Mouse (Mus musculus) ovary, postnatal 36 days (tissue): Measurements from ENCODE around the gene Pibf1.

ENCODE experiments used
- DNase-seq: peaks from one replicate; pipeline ENCODE4 v3.0.0; 2022; ENCODE audit warnings: low spot score, mixed read lengths

Gene Pibf1

DNA sequence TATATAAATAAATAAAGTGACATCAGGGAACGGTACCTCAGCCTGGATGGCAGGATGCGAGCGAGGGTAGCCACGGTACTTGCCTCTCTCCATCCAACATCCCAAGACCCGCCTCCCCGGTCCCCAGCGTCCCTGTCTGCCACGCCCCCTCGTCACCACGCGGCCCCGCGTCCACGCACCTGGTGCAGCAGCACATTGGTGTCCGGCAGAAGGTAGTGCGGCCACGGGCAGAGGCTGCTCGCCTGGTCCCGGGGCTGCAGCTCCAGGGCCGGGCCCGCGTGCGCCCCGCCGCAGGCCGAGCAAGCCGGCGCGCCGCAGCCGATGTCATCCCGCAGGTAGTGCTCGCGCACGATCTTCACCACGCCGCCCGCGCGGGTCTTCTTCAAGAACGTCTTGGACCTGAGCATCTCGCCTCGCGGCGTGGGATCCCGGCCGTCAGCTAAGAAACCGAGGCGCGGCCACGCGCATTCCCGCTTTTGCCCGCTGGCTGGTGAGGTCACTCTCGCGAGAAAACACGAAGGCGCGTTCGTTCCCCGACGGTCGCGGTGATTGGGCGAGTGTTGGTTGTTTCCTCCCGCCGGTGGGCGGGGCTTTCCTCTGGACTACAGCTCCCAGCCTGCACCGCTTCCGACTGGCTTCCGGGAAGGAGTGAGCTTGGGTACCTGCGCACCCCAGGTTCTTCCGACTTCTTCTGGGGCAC is at the start of gene Pibf1, which contains the start of gene Dis3:
Gene Pibf1 (plus strand): TSS at position 158 of the 700 bp plus-strand sequence.
Gene Dis3 (minus strand): TSS at position 504 of the 700 bp plus-strand sequence.
- DNase-seq: peak; percentile 98

DNA sequence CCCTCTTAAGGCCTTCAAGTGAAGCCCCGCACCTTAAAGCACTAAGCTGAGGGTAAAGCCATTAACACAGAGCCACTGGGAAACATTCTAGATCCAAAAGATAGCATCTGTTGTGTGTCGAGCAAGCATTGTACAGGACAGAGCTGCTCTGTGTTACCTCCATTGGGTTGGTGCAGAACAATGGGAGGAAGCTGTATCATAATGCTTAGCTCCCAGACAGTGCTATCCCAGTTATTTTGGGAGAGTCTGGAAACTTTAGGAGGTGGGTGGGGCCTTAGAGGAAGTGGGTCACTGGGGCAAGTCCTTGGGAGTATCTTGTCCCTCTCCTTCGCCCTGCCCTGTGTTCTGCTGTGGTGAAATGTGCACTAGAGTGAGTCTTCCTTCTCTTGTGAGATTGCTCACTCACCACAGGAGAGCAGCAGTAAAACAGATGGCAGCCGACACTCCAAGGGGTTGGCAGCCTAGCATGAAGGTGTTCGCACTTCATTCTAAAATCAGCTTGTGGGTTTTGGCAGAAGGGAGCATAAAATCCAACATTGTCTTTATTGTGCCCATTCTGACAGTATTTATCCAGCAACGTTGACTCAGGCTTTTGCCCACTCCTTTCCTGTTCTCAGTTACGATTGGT is 40.2 kb upstream of the Pibf1 start:
- DNase-seq: no peak

DNA sequence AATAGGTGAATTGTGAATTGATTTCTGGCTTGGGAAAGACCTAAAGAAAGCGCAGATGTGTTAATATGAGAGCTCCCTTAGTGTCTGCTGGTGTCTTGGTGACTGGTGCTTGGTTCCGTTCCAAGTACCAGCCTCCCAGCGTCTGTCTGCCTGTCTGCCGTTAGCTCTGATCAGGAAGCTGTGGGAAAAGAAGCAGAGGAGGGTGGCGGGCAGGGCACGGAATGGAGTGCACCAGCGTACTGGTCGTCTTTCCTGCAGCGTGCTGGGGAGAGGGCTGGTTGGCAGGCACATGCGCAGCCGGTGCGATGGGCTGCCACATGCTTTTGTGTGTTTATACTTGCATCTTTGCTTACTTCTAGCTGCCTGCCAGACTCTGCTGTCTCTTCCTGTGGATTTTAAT is 38.6 kb upstream of the Pibf1 start:
- no peak for DNase-seq

DNA sequence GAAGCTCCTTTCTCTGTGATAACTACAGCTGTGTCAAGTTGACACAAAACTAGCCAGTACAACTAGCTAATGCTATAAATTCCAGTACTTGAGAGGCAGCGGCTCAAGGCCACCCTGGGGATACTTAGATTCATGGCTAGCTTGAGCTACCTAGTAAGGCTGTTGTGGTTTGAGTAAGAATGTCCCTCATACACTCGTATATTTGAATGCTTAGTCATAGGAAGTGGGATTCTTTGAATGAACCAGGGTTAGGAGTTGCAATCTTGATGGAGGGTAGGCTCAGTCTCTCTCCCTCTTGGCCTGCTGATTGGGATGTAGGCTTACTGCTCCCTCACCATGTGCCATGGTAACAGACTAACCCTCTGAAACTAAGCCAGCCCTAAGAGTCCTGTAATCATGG is 36.1 kb upstream of the Pibf1 start:
- DNase-seq: no peak

DNA sequence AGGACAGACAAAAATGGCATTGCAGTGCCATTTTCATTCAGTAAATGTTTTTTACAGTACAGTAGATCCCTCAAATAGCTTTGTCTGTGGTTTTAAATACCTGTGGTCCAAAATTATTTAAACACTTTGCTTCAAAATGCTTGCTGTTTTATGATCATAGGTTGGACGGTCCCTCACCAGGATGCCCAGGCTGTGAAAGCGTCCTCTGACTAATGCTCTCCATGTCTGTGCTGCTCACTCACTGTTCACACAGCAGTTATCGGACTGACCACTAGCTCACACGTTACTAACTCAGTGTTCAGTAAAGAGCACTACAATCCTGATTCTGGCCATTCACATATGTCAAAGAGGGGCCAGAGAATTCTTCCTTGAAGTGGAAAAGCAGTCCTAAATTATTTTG is 28.1 kb upstream of the Pibf1 start:
- no peak for DNase-seq

DNA sequence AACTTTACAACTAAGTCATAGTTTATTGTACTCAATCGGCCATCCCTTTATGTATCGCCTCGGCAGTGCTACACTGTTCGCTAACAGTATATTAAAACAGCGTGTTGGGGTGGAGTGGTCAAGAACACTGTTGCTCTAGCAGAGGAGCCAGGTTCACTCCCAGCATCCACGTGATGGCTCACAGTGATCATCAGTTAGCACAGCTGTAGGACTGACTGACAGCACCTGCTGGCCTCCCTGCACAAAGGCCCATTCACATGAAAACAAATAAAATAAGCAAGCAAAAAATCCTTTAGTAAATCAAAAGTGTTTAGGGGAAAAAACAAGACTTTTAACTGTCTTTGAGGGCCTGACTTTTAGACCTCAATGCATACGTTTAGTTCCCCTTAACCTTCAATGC is 10.3 kb upstream of the Pibf1 start:
- DNase-seq: no peak

DNA sequence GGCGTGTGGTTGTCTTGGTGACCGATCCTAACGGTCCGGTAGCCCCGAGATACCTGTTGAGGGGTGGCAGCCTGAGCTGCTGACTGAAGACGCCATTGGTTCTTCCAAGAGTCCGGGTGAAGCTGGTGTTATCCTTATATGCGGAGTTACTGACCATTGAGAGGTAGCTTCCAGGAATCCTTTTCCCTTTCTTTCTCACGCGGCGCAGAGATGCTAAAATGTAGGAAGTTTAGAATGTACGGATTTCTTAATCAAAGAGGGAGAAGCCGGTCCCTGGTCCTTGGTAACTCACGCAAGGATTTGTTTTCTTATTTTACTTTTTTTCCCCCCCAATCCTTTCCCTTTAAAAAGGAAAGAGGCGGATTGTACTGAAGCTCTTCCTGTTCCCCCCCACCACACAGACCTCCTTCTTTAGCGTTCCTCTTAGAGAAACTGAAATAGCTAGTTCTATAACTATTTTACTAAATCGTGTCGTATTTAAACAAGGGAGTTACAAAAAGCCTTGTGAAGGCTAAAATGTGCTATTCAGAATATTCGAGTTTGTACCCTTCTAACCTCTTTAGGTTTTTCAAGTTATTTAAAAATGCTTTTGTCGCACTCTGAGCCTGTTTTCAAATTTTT is 853 bp downstream of the Pibf1 start:
- no peak for DNase-seq

DNA sequence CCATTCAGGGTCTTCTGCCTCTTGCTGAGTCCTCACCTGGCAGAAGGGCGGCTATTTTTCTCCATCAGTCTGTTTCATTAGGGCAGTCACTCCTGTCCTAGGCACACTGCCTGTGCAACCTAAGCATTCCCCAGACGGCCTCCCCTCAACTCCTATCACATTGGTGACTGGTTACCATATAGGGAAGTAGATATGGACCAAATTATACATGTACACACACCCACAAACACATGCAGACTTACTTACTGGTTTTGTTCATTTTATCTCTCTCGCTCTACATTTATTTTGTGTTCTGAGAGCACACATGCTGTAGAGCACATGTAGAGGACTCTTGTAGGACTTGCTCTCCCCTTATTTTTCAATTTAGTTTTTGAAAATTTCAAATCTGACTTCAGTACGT is 3.8 kb downstream of the Pibf1 start:
- DNase-seq: no peak

DNA sequence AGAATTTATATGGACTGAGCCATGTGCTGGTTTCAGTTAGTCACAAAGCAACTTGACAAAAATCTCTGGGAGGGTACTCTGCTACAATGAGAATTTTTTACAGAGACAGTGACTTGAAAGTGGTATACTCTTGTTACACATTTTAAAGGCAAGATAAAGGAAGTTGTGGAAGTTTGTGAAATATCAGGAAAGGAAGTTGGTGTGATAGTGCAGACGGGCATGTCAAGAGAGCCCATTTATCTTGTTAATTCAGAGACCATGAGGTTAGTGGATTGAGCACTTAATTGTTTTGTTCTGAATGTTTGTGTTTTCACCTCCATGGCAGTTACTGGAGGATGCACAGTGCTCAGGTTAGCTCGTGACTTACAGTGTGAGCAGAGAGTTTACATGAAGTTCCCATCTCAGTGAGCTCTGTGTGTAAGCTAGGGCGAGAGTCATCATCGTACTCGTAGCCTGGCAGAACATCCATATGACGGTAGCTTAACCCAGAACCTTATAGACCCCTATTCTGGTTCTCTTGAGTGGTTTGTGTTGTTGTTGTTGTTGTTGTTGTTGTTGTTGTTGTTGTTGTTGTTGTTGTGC is 5.4 kb downstream of the Pibf1 start:
- no peak for DNase-seq

DNA sequence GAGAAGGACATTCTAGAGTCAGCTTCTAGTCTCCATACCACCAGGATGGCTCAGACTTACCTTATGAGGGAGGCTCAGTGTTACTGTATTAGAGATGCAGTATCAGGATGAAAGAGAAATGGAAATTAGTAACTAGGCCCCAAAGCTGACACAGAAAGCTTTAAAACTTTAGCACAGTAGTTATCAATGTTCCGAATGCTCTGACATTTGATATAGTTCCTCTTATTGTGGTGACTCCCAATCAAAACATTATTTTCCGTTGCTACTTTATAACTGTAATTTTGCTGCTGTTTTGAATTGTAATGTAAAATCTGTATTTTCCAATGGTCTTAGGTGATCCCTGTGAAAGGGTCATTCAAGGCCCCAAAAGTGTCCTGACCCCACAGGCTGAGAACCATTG is 7.4 kb downstream of the Pibf1 start:
- DNase-seq: no peak

DNA sequence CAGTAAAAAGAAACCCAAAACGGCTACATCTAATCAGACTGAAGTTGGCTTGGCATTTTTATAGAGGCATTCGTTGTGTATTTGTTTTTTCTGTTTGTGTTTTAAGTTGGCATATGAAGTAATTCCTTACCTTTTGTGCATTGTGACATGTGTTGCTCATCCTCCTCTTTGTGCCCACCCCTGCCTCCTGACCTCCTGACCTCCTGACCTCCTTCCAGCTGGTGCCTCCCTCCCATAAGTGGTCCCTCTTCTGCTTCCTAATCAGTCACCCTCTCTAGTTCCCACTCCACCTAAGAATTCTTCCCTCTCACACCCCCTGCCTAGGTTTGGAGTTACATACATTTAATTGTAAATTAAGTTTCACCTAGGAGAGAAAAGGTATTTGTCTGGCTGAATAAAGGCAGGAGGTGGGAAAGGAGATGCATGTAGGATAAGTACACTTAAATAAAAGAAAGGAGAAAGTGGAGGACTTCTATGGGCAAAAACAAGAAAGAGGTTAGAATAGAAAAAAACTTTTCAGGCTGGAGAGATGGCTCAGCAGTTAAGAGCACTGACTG is 8.5 kb downstream of the Pibf1 start:
- DNase-seq: no peak

DNA sequence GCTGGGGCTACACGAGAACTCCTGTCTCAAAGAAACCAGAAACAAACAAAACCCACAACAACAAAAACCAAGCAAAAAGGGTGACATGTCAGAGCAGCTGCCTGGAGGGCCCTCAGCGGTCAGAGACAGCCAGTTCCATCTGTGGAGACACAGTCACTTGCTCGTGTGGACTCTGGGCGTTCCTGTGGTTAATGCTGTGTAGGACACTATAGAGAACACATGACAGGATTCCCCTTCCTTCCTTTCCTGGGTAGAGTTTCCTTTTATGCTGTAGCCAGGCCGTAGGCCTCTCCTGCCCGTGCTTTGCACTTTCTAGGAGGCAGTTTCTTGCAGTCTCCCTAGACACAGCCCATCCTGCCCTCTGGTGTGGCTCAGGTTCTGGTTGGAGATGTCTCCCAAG is 9.5 kb downstream of the Pibf1 start:
- DNase-seq: no peak

DNA sequence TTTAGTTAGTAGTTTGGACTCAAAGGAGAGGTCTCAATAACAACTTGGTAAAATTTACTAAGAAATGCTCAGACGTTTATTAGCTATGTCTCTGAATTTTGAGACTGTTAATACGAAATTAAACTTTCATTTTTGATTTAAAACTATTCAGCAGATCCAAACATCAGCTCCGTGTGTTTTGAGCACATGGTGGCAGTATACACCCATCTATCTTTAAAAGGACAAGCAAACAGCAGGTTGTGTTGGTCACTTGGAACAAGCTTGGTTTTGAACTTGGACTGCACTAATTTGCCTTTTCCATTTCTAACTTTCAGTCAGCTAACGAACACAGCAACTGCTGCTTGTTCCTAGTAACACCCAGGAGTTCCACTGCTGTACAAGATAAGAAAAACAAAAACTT is 18.4 kb downstream of the Pibf1 start:
- DNase-seq: no peak

DNA sequence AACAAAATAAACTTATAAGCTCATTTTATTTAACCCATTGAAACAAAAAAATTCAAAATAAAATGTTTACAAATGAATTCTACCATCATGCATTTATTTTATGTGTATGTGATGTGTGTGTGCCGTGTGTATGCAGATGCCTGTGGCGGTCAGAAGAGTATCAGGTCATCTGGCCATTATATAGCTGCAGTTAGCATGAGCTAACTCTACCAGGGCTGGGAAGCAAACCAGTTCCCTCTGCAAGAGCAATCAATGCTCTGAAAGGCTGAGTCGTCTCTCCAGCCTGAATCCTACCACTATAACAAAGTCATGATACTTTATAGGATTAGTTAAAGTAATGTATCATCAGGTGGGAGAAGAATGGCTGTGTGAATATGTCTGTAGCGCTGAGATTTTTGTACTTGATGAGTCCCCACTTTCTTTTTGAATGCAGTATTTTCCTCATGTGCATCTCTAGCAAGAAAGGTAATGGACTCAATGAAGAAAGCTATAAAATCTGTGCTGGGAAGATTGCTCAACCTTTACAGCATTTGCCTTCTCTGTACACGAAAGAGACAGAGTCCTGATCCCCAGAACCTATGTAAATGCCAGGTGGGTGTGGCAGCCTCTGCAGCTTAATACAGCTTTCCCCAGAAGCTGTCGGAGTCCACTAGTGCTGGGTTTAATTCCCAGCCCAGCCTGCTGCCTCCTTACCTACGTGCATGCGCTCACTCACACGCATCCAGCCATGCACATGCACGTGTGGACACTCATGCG is 22.5 kb downstream of the Pibf1 start:
- DNase-seq: no peak

DNA sequence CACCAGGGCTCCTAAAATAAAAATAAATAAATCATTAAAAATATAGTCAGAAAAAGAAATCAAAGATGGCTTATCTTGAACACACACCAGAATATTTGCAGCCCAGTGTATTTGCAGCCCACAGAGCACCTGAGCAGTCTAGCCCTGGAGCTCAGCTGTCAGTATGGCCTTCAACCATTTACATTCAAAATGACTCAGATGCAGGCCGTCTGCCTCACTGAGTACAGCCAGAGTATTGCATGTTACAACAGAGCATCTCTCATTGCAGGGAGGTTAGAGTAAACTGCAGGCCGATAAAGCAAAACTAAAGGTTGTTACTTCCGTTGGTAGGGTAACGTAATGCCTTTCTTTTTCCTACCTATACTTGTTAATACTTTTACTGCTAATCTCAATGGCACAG is 24.9 kb downstream of the Pibf1 start:
- DNase-seq: no peak

DNA sequence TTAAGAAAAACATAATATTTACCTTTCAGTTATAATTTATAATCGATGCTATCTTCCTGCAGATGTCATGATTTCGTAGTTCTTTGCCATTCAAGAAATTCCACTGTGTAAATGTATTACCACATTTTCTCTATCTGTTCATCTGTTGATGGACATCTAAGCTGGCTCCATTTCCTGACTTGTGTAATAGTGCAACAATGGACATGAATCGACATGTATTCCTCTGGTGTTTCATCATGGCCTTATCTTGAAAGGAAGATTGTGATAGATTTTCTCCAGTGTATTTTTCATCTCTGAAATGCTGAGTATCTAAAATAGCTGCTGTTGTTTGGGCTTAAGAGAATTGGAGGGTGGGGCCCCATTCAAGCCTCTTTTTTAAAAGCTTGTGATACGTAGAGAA is 27.5 kb downstream of the Pibf1 start:
- DNase-seq: no peak

DNA sequence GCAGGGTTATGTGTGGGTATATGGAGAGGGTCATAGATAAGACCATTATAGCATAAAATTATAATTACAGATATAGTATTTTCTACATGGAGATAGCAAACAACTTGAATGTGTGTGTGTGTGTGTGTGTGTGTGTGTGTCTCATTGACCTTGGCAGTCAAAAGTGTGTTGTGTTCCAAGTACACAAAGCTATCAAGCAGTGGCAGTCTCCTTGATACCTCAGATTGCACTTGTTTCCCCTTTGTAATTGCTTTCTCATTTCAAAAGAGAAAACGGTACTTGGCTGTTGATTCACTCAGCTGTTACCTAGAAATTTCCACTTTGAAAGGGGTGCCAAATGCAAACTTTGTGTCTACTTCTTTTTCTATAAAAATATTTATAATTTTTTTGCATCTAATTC is 28.3 kb downstream of the Pibf1 start:
- DNase-seq: no peak

DNA sequence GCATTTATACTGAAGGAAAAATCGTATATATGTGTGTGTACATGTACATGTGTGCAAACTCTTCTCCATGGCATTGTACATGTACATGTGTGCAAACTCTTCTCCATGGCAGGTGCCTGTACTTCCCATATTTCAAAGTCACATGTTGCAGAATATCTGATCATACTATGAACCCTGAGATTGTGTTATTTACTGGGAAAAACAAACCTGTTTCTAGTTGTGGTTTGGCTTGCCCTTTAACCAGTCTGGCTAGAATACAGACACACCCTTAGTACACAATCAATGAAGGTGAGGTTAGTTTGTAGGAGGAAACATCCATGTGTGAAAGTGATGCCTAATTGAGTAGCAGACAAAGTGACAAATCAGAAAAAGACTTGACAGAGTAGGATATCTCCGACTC is 29.8 kb downstream of the Pibf1 start:
- DNase-seq: no peak

DNA sequence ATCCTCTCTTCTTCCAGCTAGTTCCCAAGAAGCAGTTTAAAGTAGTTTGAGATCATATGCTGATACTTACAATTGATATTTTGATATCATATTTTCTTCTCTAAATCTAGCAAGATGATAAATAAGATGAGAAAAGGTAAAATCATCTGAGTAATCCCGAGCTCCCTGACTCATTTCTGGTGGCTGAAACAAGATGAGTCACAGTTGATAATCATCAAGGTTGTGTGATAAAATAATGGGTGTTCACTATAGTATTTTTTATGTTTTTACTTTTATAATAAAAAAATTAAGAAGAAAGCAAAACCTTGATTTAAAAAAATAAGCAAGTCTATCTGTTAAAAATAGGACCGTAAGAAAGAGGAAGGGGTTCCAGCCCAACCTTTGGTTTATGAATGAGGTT is 34.8 kb downstream of the Pibf1 start:
- DNase-seq: no peak

DNA sequence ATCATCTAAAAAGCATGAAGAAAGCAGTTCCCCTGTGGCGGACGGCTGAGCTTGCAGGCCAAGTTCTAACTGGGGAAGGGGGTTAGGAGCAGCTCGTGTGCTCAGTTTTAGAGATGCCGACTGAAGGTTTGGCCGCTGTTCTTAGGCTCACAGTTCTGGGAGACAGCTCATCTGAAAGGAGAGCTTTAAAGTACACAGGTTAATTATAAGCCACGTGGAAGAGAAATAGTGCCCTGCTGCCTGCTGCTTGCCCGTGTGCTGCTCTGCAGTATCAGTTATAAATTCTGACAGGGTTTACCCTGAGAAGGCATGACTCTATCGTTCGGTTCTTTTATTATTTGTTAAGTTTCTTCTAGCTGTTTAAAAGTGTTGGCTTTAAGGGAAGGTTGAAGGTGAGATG is 36.5 kb downstream of the Pibf1 start:
- DNase-seq: no peak

DNA sequence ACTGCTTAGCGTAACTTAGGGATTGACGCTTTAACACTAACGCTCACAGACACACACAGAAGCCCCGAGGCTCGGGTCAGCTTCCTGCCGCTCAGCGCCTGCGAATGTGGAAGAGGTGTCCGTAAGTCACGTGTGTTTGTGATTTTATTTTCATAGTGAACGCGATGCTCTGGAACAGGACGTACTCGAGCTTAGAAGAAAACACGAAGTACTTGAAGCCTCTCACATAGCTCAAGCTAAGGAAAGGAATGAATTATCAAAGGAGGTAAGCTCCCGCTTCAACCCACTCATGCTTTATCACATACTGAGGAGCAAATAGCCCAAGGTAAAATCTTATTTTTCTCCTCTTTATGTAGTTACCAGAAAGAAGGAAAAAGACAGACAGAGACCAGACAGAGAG is 37.1 kb downstream of the Pibf1 start:
- no peak for DNase-seq

DNA sequence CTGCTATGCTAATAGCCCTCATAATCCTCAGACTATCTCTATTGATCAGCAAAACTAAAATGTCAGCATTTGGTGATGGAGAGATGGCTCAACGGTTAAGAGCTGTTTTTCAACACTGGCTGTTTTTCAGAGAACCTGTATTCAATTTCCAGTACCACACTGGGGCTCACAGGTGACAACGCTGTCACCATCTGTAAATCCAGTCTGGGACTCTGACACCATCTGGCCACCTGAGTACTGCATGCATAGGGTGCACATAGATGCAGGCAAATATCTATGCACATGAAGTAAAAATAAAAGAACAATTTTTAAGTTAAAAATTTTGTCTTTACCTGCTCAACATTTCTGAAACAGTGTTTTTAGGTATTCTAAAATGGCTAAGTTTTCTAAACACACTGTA is 40.8 kb downstream of the Pibf1 start:
- DNase-seq: no peak
